ENCODE assay signal across 22 mouse cellular contexts in genomic region chr11:65881465-65881864, GRCm38 (mm10).
DNase-seq lines count a peak whose midpoint lies in the region; ATAC-seq and TF ChIP-seq lines count a peak whose summit lies in the region.
"Had no signal": no experiment of that assay in that cellular context is flagged by ENCODE, and none has a peak within 500 bp of the region (broad histone marks: within the 10 kb centered on the region; RNA-seq: fewer than 3 reads in every experiment).

No protein-coding gene starts in this region.

- no peak overlapping the region for H3K4me2 ChIP-seq in stomach, embryonic 14.5 days (replicated peaks; ENCODE audit: low read depth, low read length)
- no peak overlapping the region for H3K4me2 ChIP-seq in stomach, embryonic 15.5 days
- no peak overlapping the region for H3K4me2 ChIP-seq in stomach, embryonic 16.5 days (ENCODE audit: low read depth, low read length)
- H3K4me2 ChIP-seq in stomach, postnatal 0 days (replicated peaks; ENCODE audit: low read depth) = no peak overlapping the region

- no peak overlapping the region for H3K27ac ChIP-seq in stomach, embryonic 14.5 days (ENCODE audit: low read length)
- H3K27ac ChIP-seq in stomach, embryonic 15.5 days = no peak overlapping the region
- H3K27ac ChIP-seq in stomach, embryonic 16.5 days (ENCODE audit: low read length) = peak overlapping the region; percentile 25; the same call in 1 of the 2 replicates
- H3K27ac ChIP-seq in stomach, postnatal 0 days (replicated peaks) = no peak overlapping the region
- H3K27ac ChIP-seq in forebrain, embryonic 10.5 days = no peak overlapping the region

- DNase-seq in stomach, postnatal 0 days (ENCODE audit: low spot score) = peak; percentile 38
- no peak for DNase-seq in forebrain, embryonic 10.5 days (ENCODE audit: extremely low spot score, low spot score)
- no peak for DNase-seq in urinary bladder, postnatal 14 days (ENCODE audit: low spot score)
- no peak for DNase-seq in thymus, postnatal 10 days (ENCODE audit: low spot score in 2 of 2)
- no peak for DNase-seq in gastrocnemius, adult 8-10 months (ENCODE audit: low spot score in 2 of 2)
- DNase-seq: adrenal gland, adult 2 months; adrenal gland, adult 8-10 months; adrenal gland, postnatal 10 days; adrenal gland, postnatal 14 days; adrenal gland, postnatal 25 days; adrenal gland, postnatal 36 days; B cell, adult 2 months; cerebellum, adult 11 months; cerebellum, adult 11-12 months had no signal

- WGBS in stomach, embryonic 14.5 days = 78% methylated on average over 2 of the region's 2 CpGs
- 68% methylated on average over 2 of the region's 2 CpGs for WGBS in stomach, embryonic 15.5 days
- 70% methylated on average over 2 of the region's 2 CpGs for WGBS in stomach, embryonic 16.5 days
- WGBS in stomach, postnatal 0 days = 65% methylated on average over 2 of the region's 2 CpGs
- 87% methylated on average over 2 of the region's 2 CpGs for WGBS in forebrain, embryonic 10.5 days

- peak; percentile 79 for ATAC-seq in stomach, embryonic 14.5 days (ENCODE audit: insufficient number of reproducible peaks, insufficient read depth, low FRiP score, low read depth)
- ATAC-seq in stomach, embryonic 15.5 days (ENCODE audit: insufficient read depth, low FRiP score, low read depth) = peak; percentile 87
- peak; percentile 94 for ATAC-seq in stomach, embryonic 16.5 days (ENCODE audit: insufficient read depth, low FRiP score)
- peak; percentile 97 for ATAC-seq in stomach, postnatal 0 days (ENCODE audit: low FRiP score, low TSS enrichment)
- ATAC-seq: activated CD4-positive, CD25-positive, alpha-beta regulatory T cell, adult 4 months; CD4-positive, CD25-positive, alpha-beta regulatory T cell, adult 4 months; Patski had no signal

- H3K9me3 ChIP-seq in stomach, embryonic 14.5 days (ENCODE audit: control insufficient read depth, low read depth, low read length) = no peaks in the 10 kb centered on the region
- no peaks in the 10 kb centered on the region for H3K9me3 ChIP-seq in stomach, embryonic 15.5 days
- H3K9me3 ChIP-seq in stomach, embryonic 16.5 days (replicated peaks; ENCODE audit: control insufficient read depth, low read length) = no peaks in the 10 kb centered on the region
- no peaks in the 10 kb centered on the region for H3K9me3 ChIP-seq in stomach, postnatal 0 days (ENCODE audit: control insufficient read depth, low read length)
- H3K9me3 ChIP-seq in forebrain, embryonic 10.5 days = no peaks in the 10 kb centered on the region
- H3K9me3 ChIP-seq: G1E had no signal

- H3K36me3 ChIP-seq in stomach, embryonic 14.5 days (ENCODE audit: control insufficient read depth, insufficient read depth, low read length) = no peaks in the 10 kb centered on the region
- H3K36me3 ChIP-seq in stomach, embryonic 15.5 days = no peaks in the 10 kb centered on the region
- H3K36me3 ChIP-seq in stomach, embryonic 16.5 days (ENCODE audit: control insufficient read depth, insufficient read depth, low read length) = no peaks in the 10 kb centered on the region
- no peaks in the 10 kb centered on the region for H3K36me3 ChIP-seq in stomach, postnatal 0 days (ENCODE audit: control insufficient read depth, insufficient read depth, low read length)
- no peaks in the 10 kb centered on the region for H3K36me3 ChIP-seq in forebrain, embryonic 10.5 days (replicated peaks)
- H3K36me3 ChIP-seq: G1E had no signal

- no peak overlapping the region for H3K9ac ChIP-seq in stomach, embryonic 14.5 days (replicated peaks; ENCODE audit: low read depth, low read length)
- no peak overlapping the region for H3K9ac ChIP-seq in stomach, embryonic 15.5 days
- no peak overlapping the region for H3K9ac ChIP-seq in stomach, embryonic 16.5 days (ENCODE audit: low read length)
- H3K9ac ChIP-seq in stomach, postnatal 0 days (ENCODE audit: low read length) = no peak overlapping the region

- no peaks in the 10 kb centered on the region for H3K4me1 ChIP-seq in stomach, embryonic 14.5 days (ENCODE audit: control insufficient read depth, insufficient read depth, low read length)
- no peaks in the 10 kb centered on the region for H3K4me1 ChIP-seq in stomach, embryonic 15.5 days
- no peaks in the 10 kb centered on the region for H3K4me1 ChIP-seq in stomach, embryonic 16.5 days (ENCODE audit: control insufficient read depth, insufficient read depth, low read length)
- H3K4me1 ChIP-seq in stomach, postnatal 0 days (replicated peaks; ENCODE audit: control insufficient read depth, insufficient read depth) = no peaks in the 10 kb centered on the region
- peaks cover 18% of the 10 kb centered on the region for H3K4me1 ChIP-seq in forebrain, embryonic 10.5 days

- TF ChIP-seq CTCF in stomach, postnatal 0 days (IDR thresholded peaks at IDR 0.05; ENCODE audit: low read depth) = no peak

- H3K27me3 ChIP-seq in stomach, embryonic 14.5 days (ENCODE audit: control insufficient read depth, insufficient read depth, low read length) = no peaks in the 10 kb centered on the region
- no peaks in the 10 kb centered on the region for H3K27me3 ChIP-seq in stomach, embryonic 15.5 days (replicated peaks)
- no peaks in the 10 kb centered on the region for H3K27me3 ChIP-seq in stomach, embryonic 16.5 days (ENCODE audit: control insufficient read depth, insufficient read depth, low read length)
- H3K27me3 ChIP-seq in stomach, postnatal 0 days (ENCODE audit: control insufficient read depth, insufficient read depth, low read length) = no peaks in the 10 kb centered on the region
- peaks cover 25% of the 10 kb centered on the region for H3K27me3 ChIP-seq in forebrain, embryonic 10.5 days (ENCODE audit: poor library complexity, severe bottlenecking)
- H3K27me3 ChIP-seq: CH12.LX had no signal

- H3K4me3 ChIP-seq in stomach, embryonic 14.5 days (ENCODE audit: low read depth, low read length) = no peak overlapping the region
- no peak overlapping the region for H3K4me3 ChIP-seq in stomach, embryonic 15.5 days (replicated peaks)
- no peak overlapping the region for H3K4me3 ChIP-seq in stomach, embryonic 16.5 days (replicated peaks; ENCODE audit: low read length)
- H3K4me3 ChIP-seq in stomach, postnatal 0 days (ENCODE audit: low read depth, low read length) = no peak overlapping the region
- no peak overlapping the region for H3K4me3 ChIP-seq in forebrain, embryonic 10.5 days

- TF ChIP-seq EP300 in stomach, postnatal 0 days (optimal IDR thresholded peaks at IDR 0.05) = no peak
